Mouse (Mus musculus): ENCODE measurements around the gene Eid1. TPM values are rescaled to one million over a fixed set of nuclear protein-coding genes. Genes with fewer than 3 reads are reported as not detected.

Gene Eid1
- polyA plus RNA-seq, 1 experiment from 2014 or later, result 552 TPM

GRCm38 (mm10) chr2:125650038-125650437, 22.9 kb upstream of the Eid1 start:
- no peak overlapping the region for H3K9ac ChIP-seq
- 93% methylated on average over 5 of the region's 5 CpGs for WGBS
- H3K9me3 ChIP-seq (ENCODE audit: control insufficient read depth, low read length), result no peaks in the 10 kb centered on the region
- H3K36me3 ChIP-seq (replicated peaks; ENCODE audit: control insufficient read depth, insufficient read depth), result no peaks in the 10 kb centered on the region
- H3K4me3 ChIP-seq (replicated peaks; ENCODE audit: low read length), result no peak overlapping the region
- DNase-seq (ENCODE audit: low spot score) (no peak), ATAC-seq (ENCODE audit: low FRiP score) (no peak)
- H3K27me3 ChIP-seq (ENCODE audit: control insufficient read depth, insufficient read depth, low read length), result no peaks in the 10 kb centered on the region
- H3K4me1 ChIP-seq (replicated peaks; ENCODE audit: control insufficient read depth, insufficient read depth, low read length), result no peaks in the 10 kb centered on the region; the same call in 1 of the 2 replicates
- H3K27ac ChIP-seq, result no peak overlapping the region
- H3K4me2 ChIP-seq (replicated peaks), result no peak overlapping the region

- Histone ChIP-seq H3K9ac (no peak overlapping the region), H3K4me1 (replicated peaks; ENCODE audit: control insufficient read depth, insufficient read depth, low read length) (no peaks in the 10 kb centered on the region), H3K4me3 (replicated peaks; ENCODE audit: low read length) (no peak overlapping the region), H3K4me2 (replicated peaks) (no peak overlapping the region), H3K9me3 (ENCODE audit: control insufficient read depth, low read length) (no peaks in the 10 kb centered on the region), H3K27ac (no peak overlapping the region), H3K36me3 (replicated peaks; ENCODE audit: control insufficient read depth, insufficient read depth) (no peaks in the 10 kb centered on the region), H3K27me3 (ENCODE audit: control insufficient read depth, insufficient read depth, low read length) (no peaks in the 10 kb centered on the region)
- ATAC-seq (ENCODE audit: low FRiP score) (no peak), DNase-seq (ENCODE audit: low spot score) (no peak)
- WGBS, result 94% methylated on average over 14 of the region's 14 CpGs
Observed at GRCm38 (mm10) chr2:125650742-125651352, 22.0 kb upstream of the Eid1 start.

GRCm38 (mm10) chr2:125651563-125651962, 21.3 kb upstream of the Eid1 start:
- Histone ChIP-seq H3K9ac (no peak overlapping the region), H3K9me3 (ENCODE audit: control insufficient read depth, low read length) (no peaks in the 10 kb centered on the region), H3K27ac (no peak overlapping the region), H3K4me2 (replicated peaks) (no peak overlapping the region), H3K4me3 (replicated peaks; ENCODE audit: low read length) (no peak overlapping the region), H3K27me3 (ENCODE audit: control insufficient read depth, insufficient read depth, low read length) (no peaks in the 10 kb centered on the region), H3K4me1 (replicated peaks; ENCODE audit: control insufficient read depth, insufficient read depth, low read length) (no peaks in the 10 kb centered on the region), H3K36me3 (replicated peaks; ENCODE audit: control insufficient read depth, insufficient read depth) (no peaks in the 10 kb centered on the region)
- no peak for DNase-seq (ENCODE audit: low spot score)
- WGBS, result 53% methylated on average over 8 of the region's 8 CpGs
- no peak for ATAC-seq (ENCODE audit: low FRiP score)

GRCm38 (mm10) chr2:125653286-125653685, 19.6 kb upstream of the Eid1 start:
- Histone ChIP-seq H3K27me3 (ENCODE audit: control insufficient read depth, insufficient read depth, low read length) (no peaks in the 10 kb centered on the region), H3K4me3 (replicated peaks; ENCODE audit: low read length) (no peak overlapping the region), H3K9ac (no peak overlapping the region), H3K4me2 (replicated peaks) (no peak overlapping the region), H3K4me1 (replicated peaks; ENCODE audit: control insufficient read depth, insufficient read depth, low read length) (no peaks in the 10 kb centered on the region), H3K27ac (no peak overlapping the region), H3K36me3 (replicated peaks; ENCODE audit: control insufficient read depth, insufficient read depth) (no peaks in the 10 kb centered on the region), H3K9me3 (ENCODE audit: control insufficient read depth, low read length) (no peaks in the 10 kb centered on the region)
- ATAC-seq (ENCODE audit: low FRiP score), result no peak
- no peak for DNase-seq (ENCODE audit: low spot score)
- 96% methylated on average over 2 of the region's 2 CpGs for WGBS

GRCm38 (mm10) chr2:125655391-125655790, 17.5 kb upstream of the Eid1 start:
- Histone ChIP-seq H3K27me3 (ENCODE audit: control insufficient read depth, insufficient read depth, low read length) (no peaks in the 10 kb centered on the region), H3K36me3 (replicated peaks; ENCODE audit: control insufficient read depth, insufficient read depth) (no peaks in the 10 kb centered on the region), H3K4me1 (replicated peaks; ENCODE audit: control insufficient read depth, insufficient read depth, low read length) (no peaks in the 10 kb centered on the region), H3K9me3 (ENCODE audit: control insufficient read depth, low read length) (no peaks in the 10 kb centered on the region), H3K9ac (no peak overlapping the region), H3K27ac (no peak overlapping the region), H3K4me3 (replicated peaks; ENCODE audit: low read length) (no peak overlapping the region), H3K4me2 (replicated peaks) (no peak overlapping the region)
- DNase-seq (ENCODE audit: low spot score), result no peak
- WGBS, result 91% methylated on average over 9 of the region's 9 CpGs
- ATAC-seq (ENCODE audit: low FRiP score), result no peak

- H3K27ac ChIP-seq, result no peak overlapping the region
- peak overlapping the region; percentile 47 for H3K4me2 ChIP-seq (replicated peaks)
- peaks cover 2% of the 10 kb centered on the region; the same call in 1 of the 2 replicates for H3K4me1 ChIP-seq (replicated peaks; ENCODE audit: control insufficient read depth, insufficient read depth, low read length)
- DNase-seq (ENCODE audit: low spot score) (peak; percentile 87), ATAC-seq (ENCODE audit: low FRiP score) (peak; percentile 75)
- no peaks in the 10 kb centered on the region for H3K27me3 ChIP-seq (ENCODE audit: control insufficient read depth, insufficient read depth, low read length)
- H3K9me3 ChIP-seq (ENCODE audit: control insufficient read depth, low read length), result no peaks in the 10 kb centered on the region
- WGBS, result 17% methylated on average over 10 of the region's 10 CpGs
- no peaks in the 10 kb centered on the region for H3K36me3 ChIP-seq (replicated peaks; ENCODE audit: control insufficient read depth, insufficient read depth)
- peak overlapping the region; percentile 15; the same call in 1 of the 2 replicates for H3K4me3 ChIP-seq (replicated peaks; ENCODE audit: low read length)
- 0 out of 2 replicates have a peak overlapping the region, but pooled peaks have one; percentile 19 for H3K9ac ChIP-seq
Observed at GRCm38 (mm10) chr2:125659823-125660536, 12.9 kb upstream of the Eid1 start.

- Histone ChIP-seq H3K4me2 (replicated peaks) (peak overlapping the region; percentile 47), H3K36me3 (replicated peaks; ENCODE audit: control insufficient read depth, insufficient read depth) (no peaks in the 10 kb centered on the region), H3K27me3 (ENCODE audit: control insufficient read depth, insufficient read depth, low read length) (no peaks in the 10 kb centered on the region), H3K4me3 (replicated peaks; ENCODE audit: low read length) (peak overlapping the region; percentile 15; the same call in 1 of the 2 replicates), H3K9me3 (ENCODE audit: control insufficient read depth, low read length) (no peaks in the 10 kb centered on the region), H3K9ac (peak overlapping the region; percentile 22; the same call in 1 of the 2 replicates), H3K27ac (no peak overlapping the region), H3K4me1 (replicated peaks; ENCODE audit: control insufficient read depth, insufficient read depth, low read length) (peaks cover 2% of the 10 kb centered on the region; the same call in 1 of the 2 replicates)
- no peak for DNase-seq (ENCODE audit: low spot score)
- ATAC-seq (ENCODE audit: low FRiP score), result peak; percentile 64; the same call in 1 of the 2 replicates
- WGBS, result 40% methylated on average over 20 of the region's 20 CpGs
Observed at GRCm38 (mm10) chr2:125660537-125661130, 12.3 kb upstream of the Eid1 start.

- WGBS, result 77% methylated on average over 4 of the region's 4 CpGs
- Histone ChIP-seq H3K27ac (no peak overlapping the region), H3K4me1 (replicated peaks; ENCODE audit: control insufficient read depth, insufficient read depth, low read length) (peaks cover 2% of the 10 kb centered on the region; the same call in 1 of the 2 replicates), H3K36me3 (replicated peaks; ENCODE audit: control insufficient read depth, insufficient read depth) (no peaks in the 10 kb centered on the region), H3K4me3 (replicated peaks; ENCODE audit: low read length) (no peak overlapping the region), H3K27me3 (ENCODE audit: control insufficient read depth, insufficient read depth, low read length) (no peaks in the 10 kb centered on the region), H3K4me2 (replicated peaks) (peak overlapping the region; percentile 47), H3K9me3 (ENCODE audit: control insufficient read depth, low read length) (no peaks in the 10 kb centered on the region), H3K9ac (peak overlapping the region; percentile 22; the same call in 1 of the 2 replicates)
- no peak for DNase-seq (ENCODE audit: low spot score)
- no peak for ATAC-seq (ENCODE audit: low FRiP score)
Observed at GRCm38 (mm10) chr2:125661156-125661555, 11.7 kb upstream of the Eid1 start.

- H3K9ac ChIP-seq, result no peak overlapping the region
- no peaks in the 10 kb centered on the region for H3K36me3 ChIP-seq (replicated peaks; ENCODE audit: control insufficient read depth, insufficient read depth)
- H3K4me2 ChIP-seq (replicated peaks), result no peak overlapping the region
- H3K9me3 ChIP-seq (ENCODE audit: control insufficient read depth, low read length), result no peaks in the 10 kb centered on the region
- no peak overlapping the region for H3K4me3 ChIP-seq (replicated peaks; ENCODE audit: low read length)
- H3K27ac ChIP-seq, result no peak overlapping the region
- peaks cover 2% of the 10 kb centered on the region; the same call in 1 of the 2 replicates for H3K4me1 ChIP-seq (replicated peaks; ENCODE audit: control insufficient read depth, insufficient read depth, low read length)
- H3K27me3 ChIP-seq (ENCODE audit: control insufficient read depth, insufficient read depth, low read length), result no peaks in the 10 kb centered on the region
- WGBS, result 89% methylated on average over 3 of the region's 3 CpGs
- no peak for DNase-seq (ENCODE audit: low spot score)
- ATAC-seq (ENCODE audit: low FRiP score), result no peak
Observed at GRCm38 (mm10) chr2:125662517-125662916, 10.4 kb upstream of the Eid1 start.
